Mouse (Mus musculus) liver, embryonic 12.5 days (tissue): ENCODE data around the gene Rcor1. TPM values are rescaled to one million over a fixed set of nuclear protein-coding genes. Genes with fewer than 3 reads are reported as not detected.
A peak's percentile ranks its signal among the peaks of the same experiment; 100 is the strongest.

Experiments used
- ATAC-seq: fragments of 200-750 bp; cut with Nextera tagmentation; 2 replicates; pipeline ENCODE4 v1.8.0; 2017; ENCODE audit warnings: moderate number of reproducible peaks, mild to moderate bottlenecking, moderate library complexity
- H3K27ac ChIP-seq: fragments of 300-500 bp; sonication (generic); 2 replicates; pipeline ENCODE4 v1.5.1; 2016; ENCODE audit warnings: mild to moderate bottlenecking
- H3K27me3 ChIP-seq: fragments of 300-500 bp; sonication (generic); replicated peaks from 2 replicates; pipeline ENCODE4 v1.6.1; 2016; ENCODE audit warnings: mild to moderate bottlenecking, moderate library complexity
- H3K36me3 ChIP-seq: fragments of 300-500 bp; sonication (generic); 2 replicates; pipeline ENCODE4 v1.6.1; 2016; ENCODE audit warnings: mild to moderate bottlenecking, moderate library complexity
- H3K4me1 ChIP-seq: fragments of 300-500 bp; sonication (generic); 2 replicates; pipeline ENCODE4 v1.6.1; 2016
- H3K4me2 ChIP-seq: fragments of 300-500 bp; sonication (generic); 2 replicates; pipeline ENCODE4 v1.6.1; 2016; ENCODE audit warnings: mild to moderate bottlenecking, moderate library complexity
- H3K4me3 ChIP-seq: fragments of 300-500 bp; sonication (generic); 2 replicates; pipeline ENCODE4 v1.5.1; 2016; ENCODE audit warnings: mild to moderate bottlenecking, moderate library complexity
- H3K9ac ChIP-seq: fragments of 300-500 bp; sonication (generic); 2 replicates; pipeline ENCODE4 v1.6.1; 2016; ENCODE audit warnings: mild to moderate bottlenecking, moderate library complexity
- H3K9me3 ChIP-seq: fragments of 300-500 bp; sonication (generic); replicated peaks from 2 replicates; pipeline ENCODE4 v1.6.1; 2016; ENCODE audit warnings: mild to moderate bottlenecking, moderate library complexity
- WGBS: fragments of 180-500 bp; shearing (Covaris S2); methylation state at CpG from one replicate; pipeline ENCODE4 v1.1.7; 2016; ENCODE audit not compliant: insufficient replicate concordance; 5-methylcytosine and 5-hydroxymethylcytosine counted together
- polyA plus RNA-seq: library from polyadenylated mRNA; unstranded; fragments of >200 nt; fragmentation: Nextera tagmentation; extraction: Ambion mirVana; gene quantifications from 2 replicates; pipeline ENCODE4 v1.2.1, GENCODE M21; 2016

Gene Rcor1
- polyA plus RNA-seq, 1 experiment from 2014 or later: 8.5 TPM

GRCm38 (mm10) chr12:111159659-111160428 is 120.7 kb downstream of the Rcor1 start:
- H3K4me3 ChIP-seq: peak overlapping the region; percentile 11; the same call in 1 of the 2 replicates
- ATAC-seq: peak; percentile 70
- H3K27me3 ChIP-seq: no peaks in the 10 kb centered on the region
- peak overlapping the region; percentile 53 for H3K4me2 ChIP-seq
- 16% methylated on average over 12 of the region's 12 CpGs for WGBS
- H3K27ac ChIP-seq: peak overlapping the region; percentile 76
- H3K4me1 ChIP-seq: peaks cover 61% of the 10 kb centered on the region
- H3K36me3 ChIP-seq: no peaks in the 10 kb centered on the region
- H3K9ac ChIP-seq: 0 out of 2 replicates have a peak overlapping the region, but pooled peaks have one; percentile 25
- no peaks in the 10 kb centered on the region for H3K9me3 ChIP-seq

GRCm38 (mm10) chr12:111160871-111161270 is 121.7 kb downstream of the Rcor1 start:
- no peaks in the 10 kb centered on the region for H3K9me3 ChIP-seq
- H3K4me3 ChIP-seq: no peak overlapping the region
- H3K27me3 ChIP-seq: no peaks in the 10 kb centered on the region
- WGBS: 76% methylated on average over 10 of the region's 10 CpGs
- no peaks in the 10 kb centered on the region for H3K36me3 ChIP-seq
- peaks cover 72% of the 10 kb centered on the region for H3K4me1 ChIP-seq
- no peak overlapping the region for H3K4me2 ChIP-seq
- ATAC-seq: no peak
- no peak overlapping the region for H3K9ac ChIP-seq
- H3K27ac ChIP-seq: no peak overlapping the region

DNA sequence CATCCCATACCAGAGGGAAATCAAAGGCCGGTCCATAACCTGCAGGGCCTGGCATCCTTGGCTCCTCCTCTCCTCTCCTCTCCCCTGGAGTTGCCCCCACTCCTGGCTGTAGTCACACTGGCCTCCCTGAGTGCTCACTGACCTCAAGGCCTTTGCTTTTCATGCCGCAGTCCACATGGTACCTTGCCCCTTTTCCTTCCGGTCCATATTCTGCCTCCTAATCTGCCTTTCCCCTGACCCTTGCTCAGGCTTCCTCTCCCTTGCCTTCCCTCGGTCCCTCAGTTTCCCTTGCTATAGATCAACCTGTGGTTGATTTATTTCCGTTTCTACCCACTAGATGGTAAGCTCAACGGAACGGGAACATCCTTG is 122.8 kb downstream of the Rcor1 start:
- no peak overlapping the region for H3K9ac ChIP-seq
- peaks cover 4% of the 10 kb centered on the region for H3K27me3 ChIP-seq
- peak overlapping the region; percentile 55 for H3K4me2 ChIP-seq
- H3K27ac ChIP-seq: no peak overlapping the region
- ATAC-seq: no peak
- H3K9me3 ChIP-seq: no peaks in the 10 kb centered on the region
- 27% methylated on average over 7 of the region's 7 CpGs for WGBS
- peaks cover 76% of the 10 kb centered on the region for H3K4me1 ChIP-seq
- no peak overlapping the region for H3K4me3 ChIP-seq
- no peaks in the 10 kb centered on the region for H3K36me3 ChIP-seq

DNA sequence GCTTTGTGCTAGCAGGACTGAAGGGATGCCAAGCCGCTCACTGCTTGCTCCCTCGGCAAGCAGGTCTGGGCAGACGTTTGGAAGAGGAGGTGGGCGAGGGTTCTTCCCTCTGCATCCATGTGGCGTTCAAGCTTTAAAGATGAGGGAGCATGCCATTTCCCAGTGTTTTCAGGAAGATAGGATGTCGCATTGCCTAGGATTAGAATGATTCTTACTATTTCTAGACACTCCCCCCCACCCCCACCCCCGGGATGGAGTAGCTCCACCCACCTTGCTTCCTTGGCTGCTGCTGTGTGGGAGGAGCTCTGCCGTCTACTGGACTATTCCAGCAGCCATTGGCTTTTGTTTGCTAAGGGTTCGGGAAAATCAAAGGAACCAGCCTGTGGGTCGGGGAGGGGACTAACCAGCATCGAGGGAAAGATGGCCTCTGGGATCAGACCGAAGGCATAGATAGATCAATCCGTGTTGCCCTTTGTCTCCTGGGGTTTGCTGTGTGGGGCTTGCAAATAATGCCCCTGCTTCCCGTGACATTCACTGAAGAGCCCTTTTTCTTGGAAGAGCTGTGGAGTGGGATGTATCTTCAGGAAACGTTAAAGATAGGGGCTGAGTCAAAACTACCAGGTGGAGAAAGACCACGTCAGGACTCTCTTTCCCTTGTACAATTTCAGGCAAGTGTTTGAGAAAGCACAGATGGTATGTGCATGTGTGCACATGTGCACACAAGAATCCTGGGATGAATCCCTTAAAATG is 123.3 kb downstream of the Rcor1 start:
- 19% methylated on average over 16 of the region's 16 CpGs for WGBS
- peaks cover 7% of the 10 kb centered on the region for H3K27me3 ChIP-seq
- no peaks in the 10 kb centered on the region for H3K9me3 ChIP-seq
- H3K4me3 ChIP-seq: peak overlapping the region; percentile 25
- H3K4me2 ChIP-seq: peak overlapping the region; percentile 55
- no peak for ATAC-seq
- H3K36me3 ChIP-seq: no peaks in the 10 kb centered on the region
- H3K4me1 ChIP-seq: peaks cover 80% of the 10 kb centered on the region
- H3K9ac ChIP-seq: 0 out of 2 replicates have a peak overlapping the region, but pooled peaks have one; percentile 18
- H3K27ac ChIP-seq: no peak overlapping the region

GRCm38 (mm10) chr12:111164310-111164751 is 125.2 kb downstream of the Rcor1 start:
- no peaks in the 10 kb centered on the region for H3K9me3 ChIP-seq
- no peak overlapping the region for H3K27ac ChIP-seq
- peak; percentile 64 for ATAC-seq
- H3K4me3 ChIP-seq: peak overlapping the region; percentile 47
- WGBS: 13% methylated on average over 13 of the region's 13 CpGs
- H3K4me2 ChIP-seq: peak overlapping the region; percentile 94
- no peaks in the 10 kb centered on the region for H3K36me3 ChIP-seq
- peak overlapping the region; percentile 57 for H3K9ac ChIP-seq
- peaks cover 7% of the 10 kb centered on the region for H3K27me3 ChIP-seq
- peaks cover 67% of the 10 kb centered on the region for H3K4me1 ChIP-seq

GRCm38 (mm10) chr12:111165146-111165812 is 126.1 kb downstream of the Rcor1 start:
- 58% methylated on average over 10 of the region's 10 CpGs for WGBS
- H3K27ac ChIP-seq: peak overlapping the region; percentile 72; the same call in 1 of the 2 replicates
- H3K36me3 ChIP-seq: no peaks in the 10 kb centered on the region
- H3K9me3 ChIP-seq: no peaks in the 10 kb centered on the region
- H3K9ac ChIP-seq: peak overlapping the region; percentile 75; the same call in 1 of the 2 replicates
- peak; percentile 50 for ATAC-seq
- peak overlapping the region; percentile 94 for H3K4me2 ChIP-seq
- peak overlapping the region; percentile 79 for H3K4me3 ChIP-seq
- peaks cover 58% of the 10 kb centered on the region for H3K4me1 ChIP-seq
- H3K27me3 ChIP-seq: peaks cover 7% of the 10 kb centered on the region

Other genes with a start within 250 kb of the Rcor1 start
- 0.51 and 0.63 TPM in 2 replicates for gene Mok, start 198.4 kb upstream of the Rcor1 start, polyA plus RNA-seq
- 3.2 and 4.0 TPM in 2 replicates for gene Zfp839, start 189.1 kb upstream of the Rcor1 start, polyA plus RNA-seq
- 99.0 and 103 TPM in 2 replicates for gene Cinp, start 150.2 kb upstream of the Rcor1 start, polyA plus RNA-seq
- gene Tecpr2, start 150.1 kb upstream of the Rcor1 start, polyA plus RNA-seq: 3.4 and 3.6 TPM in 2 replicates
- 62.2 TPM in 2 replicates for gene Ankrd9, start 60.3 kb upstream of the Rcor1 start, polyA plus RNA-seq
- 5.6 and 6.2 TPM in 2 replicates for gene Traf3, start 127.0 kb downstream of the Rcor1 start, polyA plus RNA-seq
- not detected in 2 replicates for gene 4930595D18Rik, start 145.1 kb downstream of the Rcor1 start, polyA plus RNA-seq
- 2.0 and 2.2 TPM in 2 replicates for gene Amn, start 231.7 kb downstream of the Rcor1 start, polyA plus RNA-seq